Mouse (Mus musculus): Measurements from ENCODE around the gene Lsamp.
A peak's percentile ranks its signal among the peaks of the same experiment; 100 is the strongest.

Lsamp gene

GRCm38 (mm10) chr16:41210055-41210454, 1225.9 kb downstream of the Lsamp start:
- no peak for DNase-seq (ENCODE audit: low read depth, low spot score)

- DNase-seq (ENCODE audit: low read depth, low spot score), result no peak
These were observed 1251.7 kb downstream of the Lsamp start for GRCm38 (mm10) chr16:41235829-41236228.

- DNase-seq (ENCODE audit: low read depth, low spot score), result no peak
These were observed 1258.7 kb downstream of the Lsamp start for GRCm38 (mm10) chr16:41242841-41243240.

- DNase-seq (ENCODE audit: low read depth, low spot score), result peak; percentile 59
These were observed 1260.5 kb downstream of the Lsamp start for GRCm38 (mm10) chr16:41244711-41245110.

GRCm38 (mm10) chr16:41258145-41259035, 1274.2 kb downstream of the Lsamp start:
- peak; percentile 64 for DNase-seq (ENCODE audit: low read depth, low spot score)

- DNase-seq (ENCODE audit: low read depth, low spot score), result no peak
These were observed 1292.0 kb downstream of the Lsamp start for GRCm38 (mm10) chr16:41275999-41276671.

- no peak for DNase-seq (ENCODE audit: low read depth, low spot score)
These were observed 1333.8 kb downstream of the Lsamp start for GRCm38 (mm10) chr16:41317992-41318391.

- DNase-seq (ENCODE audit: low read depth, low spot score), result no peak
These were observed 1359.3 kb downstream of the Lsamp start for GRCm38 (mm10) chr16:41343431-41343830.

GRCm38 (mm10) chr16:41365138-41365537, 1381.0 kb downstream of the Lsamp start:
- DNase-seq (ENCODE audit: low read depth, low spot score), result no peak

- DNase-seq (ENCODE audit: low read depth, low spot score), result no peak
These were observed 1399.5 kb downstream of the Lsamp start for GRCm38 (mm10) chr16:41383702-41384101.

- no peak for DNase-seq (ENCODE audit: low read depth, low spot score)
These were observed 1400.1 kb downstream of the Lsamp start for GRCm38 (mm10) chr16:41384288-41384687.

GRCm38 (mm10) chr16:41408850-41409249, 1424.7 kb downstream of the Lsamp start:
- no peak for DNase-seq (ENCODE audit: low read depth, low spot score)

GRCm38 (mm10) chr16:41410671-41411070, 1426.5 kb downstream of the Lsamp start:
- DNase-seq (ENCODE audit: low read depth, low spot score), result no peak

GRCm38 (mm10) chr16:41417363-41417762, 1433.2 kb downstream of the Lsamp start:
- no peak for DNase-seq (ENCODE audit: low read depth, low spot score)

GRCm38 (mm10) chr16:41467391-41467790, 1483.2 kb downstream of the Lsamp start:
- no peak for DNase-seq (ENCODE audit: low read depth, low spot score)

GRCm38 (mm10) chr16:41478694-41479093, 1494.5 kb downstream of the Lsamp start:
- DNase-seq (ENCODE audit: low read depth, low spot score), result no peak

GRCm38 (mm10) chr16:41481832-41482231, 1497.7 kb downstream of the Lsamp start:
- DNase-seq (ENCODE audit: low read depth, low spot score), result no peak

GRCm38 (mm10) chr16:41510915-41511552, 1526.9 kb downstream of the Lsamp start:
- DNase-seq (ENCODE audit: low read depth, low spot score), result no peak

- DNase-seq (ENCODE audit: low read depth, low spot score), result no peak
These were observed 1537.4 kb downstream of the Lsamp start for GRCm38 (mm10) chr16:41521566-41521965.

GRCm38 (mm10) chr16:41524266-41524665, 1540.1 kb downstream of the Lsamp start:
- no peak for DNase-seq (ENCODE audit: low read depth, low spot score)

- DNase-seq (ENCODE audit: low read depth, low spot score), result peak; percentile 61
These were observed 1548.7 kb downstream of the Lsamp start for GRCm38 (mm10) chr16:41532661-41533551.

Measured in brain, embryonic 18.5 days (tissue).